Mouse (Mus musculus) layer of hippocampus, postnatal 14 days (tissue): Measurements from ENCODE around the gene Lyrm4. TPM values are rescaled to one million over a fixed set of nuclear protein-coding genes. Genes with fewer than 3 reads are reported as not detected.

Experiments used
- DNase-seq, 2 experiments: peaks; one replicate each; pipeline ENCODE4 v3.0.0; 2021 to 2022; ENCODE audit warnings: low spot score in 2 of 2, mixed read lengths in 1 of 2
- long read RNA-seq, 2 experiments: library from polyadenylated mRNA; stranded (forward); transcript quantifications; one replicate each; pipeline ENCODE4 v2.0.0; 2021
- total RNA-seq, 2 experiments: library from RNA; stranded (reverse); gene quantifications; 2 replicates each; pipeline ENCODE4 v1.2.3; 2021

Gene Lyrm4
- 10 to 100 TPM; 18.9 to 19.8 TPM for total RNA-seq
- long read RNA-seq, experiment 1, transcript Lyrm4-201 (3 exons, 2,086 nt), result major isoform, 14 of 18 reads
- long read RNA-seq, experiment 1, partial matches to known transcripts, result 0 of 18 reads
- long read RNA-seq, experiment 1, other reads (novel, unspliced or antisense), result 4 of 18 reads
- long read RNA-seq, experiment 2, transcript Lyrm4-201 (3 exons, 2,086 nt), result major isoform, 21 of 37 reads
- long read RNA-seq, experiment 2, partial matches to known transcripts, result 2 of 37 reads
- long read RNA-seq, experiment 2, other reads (novel, unspliced or antisense), result 14 of 37 reads

DNA sequence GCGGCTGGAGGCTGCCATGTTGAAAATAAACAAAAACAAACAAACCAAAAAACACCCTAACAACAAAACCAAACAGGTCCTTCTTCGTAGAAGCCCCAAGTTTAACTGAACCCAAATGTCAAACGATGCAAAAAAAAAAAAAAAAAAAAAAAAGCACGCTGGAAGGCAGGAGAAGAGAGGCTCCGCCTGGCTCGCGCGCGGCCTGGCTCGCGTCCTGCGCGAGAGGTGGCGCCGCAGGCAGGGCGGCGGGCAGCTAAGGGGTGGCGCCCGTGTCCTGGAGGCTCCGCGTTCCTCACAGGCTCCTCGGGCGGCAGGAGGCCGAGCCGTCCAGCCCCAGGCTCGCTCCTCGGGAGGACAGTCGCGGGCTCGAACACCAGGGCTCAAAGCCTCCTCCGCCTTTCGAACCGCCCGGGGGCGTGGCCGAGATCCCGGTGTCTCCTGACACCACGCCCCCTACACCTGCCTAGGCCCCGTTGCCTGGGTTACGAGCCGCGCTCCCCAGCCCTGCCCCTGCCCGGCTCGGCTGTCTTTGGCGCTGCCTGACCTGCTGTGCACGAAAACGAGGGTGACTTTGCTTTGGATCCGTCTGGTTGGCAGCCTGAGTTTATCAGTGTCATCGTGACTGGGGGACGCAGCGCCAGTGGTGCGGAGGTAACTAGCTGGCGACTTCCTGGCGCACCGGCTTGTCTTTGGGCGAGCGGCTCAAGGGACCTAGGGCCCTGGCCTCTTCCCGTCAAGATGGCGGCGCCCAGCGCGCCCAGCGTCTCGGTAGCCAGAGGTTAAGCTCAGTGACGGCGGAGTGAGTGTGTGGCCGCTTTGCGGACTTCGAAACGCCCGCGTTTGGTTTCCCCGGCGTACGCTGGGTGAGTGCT lies at the start of gene Lyrm4, which contains the start of gene Fars2:
TSS of gene Lyrm4 (minus strand) at position 384 of the 872 bp plus-strand sequence.
TSS of gene Fars2 (plus strand) at position 270 of the 872 bp plus-strand sequence.
- peak; percentile 96 to 99 for DNase-seq

DNA sequence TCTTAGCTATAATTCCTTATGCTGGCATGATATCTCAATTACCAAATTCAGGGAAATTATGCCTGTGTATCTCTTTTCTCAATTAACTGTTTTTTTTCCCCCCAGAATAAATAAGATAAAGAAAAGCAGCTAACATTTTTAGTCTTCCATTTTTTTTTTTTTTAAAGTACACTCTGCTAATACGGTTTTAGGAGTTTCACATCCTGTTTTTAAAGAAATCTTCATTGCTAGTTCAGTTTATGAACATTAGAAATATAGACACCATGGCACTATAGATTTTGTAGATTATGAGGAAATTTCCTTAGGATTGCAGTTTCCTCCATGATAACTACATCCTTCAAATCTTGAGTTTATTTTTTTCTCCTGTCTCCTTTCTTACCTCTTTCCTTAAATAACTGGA lies 46.6 kb upstream of the Lyrm4 start:
- DNase-seq, result no peak

GRCm38 (mm10) chr13:36163411-36163810 lies 46.1 kb upstream of the Lyrm4 start:
- no peak for DNase-seq

GRCm38 (mm10) chr13:36156340-36156931 lies 39.1 kb upstream of the Lyrm4 start:
- DNase-seq, result peak in 1 of 2 experiments; percentile 41

DNA sequence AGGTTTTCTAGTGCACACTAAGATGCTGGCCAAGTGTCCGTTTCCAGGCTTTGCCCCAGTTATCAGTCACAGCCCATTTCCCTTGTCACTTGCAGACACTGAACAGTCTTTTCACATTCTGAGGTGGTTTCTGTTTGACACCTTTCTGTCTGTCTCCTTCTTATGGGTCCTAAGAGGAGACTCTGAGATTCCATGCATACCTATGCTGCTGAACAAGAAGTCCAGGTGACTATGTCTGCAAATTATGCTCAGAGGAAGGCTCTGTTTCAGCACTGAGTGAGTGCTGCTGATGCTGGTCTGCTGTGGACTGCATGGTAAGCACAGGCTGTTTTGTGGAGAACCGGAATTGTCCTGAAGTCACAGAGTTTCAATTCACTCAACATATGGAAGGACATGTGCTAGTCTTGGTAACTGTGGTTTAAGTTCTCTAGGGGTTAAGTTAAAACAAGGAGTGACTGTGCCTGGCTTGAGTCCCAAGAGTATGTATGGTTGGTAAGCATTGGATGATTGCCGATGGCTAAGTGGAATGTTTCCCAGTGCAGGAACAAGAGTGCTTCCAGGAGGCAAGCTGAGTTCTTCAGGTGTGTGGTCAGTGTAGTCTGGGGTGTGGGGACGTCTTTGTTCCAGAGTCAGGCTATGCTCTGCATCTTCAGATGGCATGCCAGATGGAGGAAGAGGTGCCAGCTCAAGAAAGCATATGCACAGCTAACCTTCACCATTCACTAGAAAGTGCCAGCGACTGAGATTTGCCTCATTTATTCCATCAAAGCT lies 35.6 kb upstream of the Lyrm4 start:
- DNase-seq, result no peak

DNA sequence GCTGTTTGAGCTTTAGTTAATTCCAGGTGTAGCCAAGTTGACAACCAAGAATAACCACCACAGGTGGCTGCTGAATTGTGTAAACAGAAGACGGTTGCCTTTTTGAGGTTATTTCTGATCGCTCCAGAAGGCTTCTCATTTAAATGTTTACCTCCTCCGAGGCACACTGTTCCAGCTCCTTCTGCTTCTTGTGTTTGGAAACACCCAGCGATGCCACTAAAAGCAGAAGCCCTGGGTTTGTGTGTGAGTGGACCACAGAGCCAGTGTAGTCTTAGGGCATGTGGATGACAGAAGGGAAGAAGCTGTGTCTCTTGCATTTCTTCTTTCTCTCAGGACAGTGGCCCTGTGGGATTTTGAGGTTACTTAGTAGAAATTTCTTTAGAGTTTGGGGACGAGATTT lies 32.9 kb upstream of the Lyrm4 start:
- no peak for DNase-seq

DNA sequence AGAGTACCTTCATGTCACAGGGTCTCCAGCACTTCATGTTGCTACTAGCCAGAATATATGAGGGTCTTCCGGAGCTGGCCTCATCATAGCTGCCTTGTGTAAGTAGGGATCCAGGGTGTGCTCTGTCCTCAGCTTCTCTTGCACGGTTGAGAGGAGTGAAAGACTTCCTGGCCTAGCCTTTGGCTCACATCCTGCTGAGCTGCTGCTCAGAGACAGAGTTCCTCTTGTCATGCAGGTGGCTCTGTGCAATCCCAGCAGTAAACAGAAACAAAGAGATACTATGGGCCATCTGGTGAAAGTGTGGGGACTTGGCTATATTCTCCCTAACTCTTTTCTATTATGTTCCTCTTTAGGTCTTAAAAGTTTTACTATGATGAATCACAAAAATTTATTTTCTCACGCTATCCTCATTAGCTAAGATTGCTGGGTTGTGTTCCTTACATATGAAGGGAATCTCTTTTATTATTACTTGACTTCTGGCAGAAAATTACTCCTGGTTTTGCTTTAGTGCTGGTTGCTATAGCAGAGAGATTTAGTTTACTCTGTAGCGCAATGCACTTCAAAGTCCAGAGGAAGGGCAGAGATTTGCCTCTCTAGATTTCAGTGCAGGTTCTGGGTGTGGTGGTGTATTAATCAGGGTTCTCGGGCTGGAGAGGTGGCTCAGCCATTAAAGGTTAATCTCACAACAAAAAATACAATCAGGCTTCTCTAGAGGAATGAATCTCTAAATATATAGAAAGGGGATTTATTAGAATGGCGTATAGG lies 32.0 kb upstream of the Lyrm4 start:
- no peak for DNase-seq

DNA sequence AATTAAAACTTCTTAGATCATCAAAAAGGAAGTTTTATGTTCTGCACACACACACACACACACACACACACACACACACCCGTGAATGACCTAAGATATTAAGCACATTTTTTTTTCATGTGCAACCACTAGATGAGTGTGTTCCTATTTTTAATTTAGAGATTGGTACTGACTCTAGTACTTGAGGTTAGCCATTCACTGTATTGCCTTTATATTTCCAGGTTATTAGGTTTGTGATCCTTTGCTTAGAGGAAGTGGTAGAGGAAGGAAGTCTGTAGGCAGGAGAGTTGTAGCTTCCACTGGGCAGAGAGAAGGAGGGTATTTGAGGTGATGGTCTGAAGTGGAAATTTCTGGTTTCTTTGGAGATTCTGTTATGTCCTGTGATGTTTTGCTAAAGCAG lies 28.3 kb upstream of the Lyrm4 start:
- DNase-seq, result no peak

GRCm38 (mm10) chr13:36140247-36141016 lies 23.1 kb upstream of the Lyrm4 start:
- DNase-seq, result no peak

- DNase-seq, result no peak
Observed at GRCm38 (mm10) chr13:36139703-36140102, 22.4 kb upstream of the Lyrm4 start.

GRCm38 (mm10) chr13:36131992-36132649 lies 14.8 kb upstream of the Lyrm4 start:
- DNase-seq, result no peak

DNA sequence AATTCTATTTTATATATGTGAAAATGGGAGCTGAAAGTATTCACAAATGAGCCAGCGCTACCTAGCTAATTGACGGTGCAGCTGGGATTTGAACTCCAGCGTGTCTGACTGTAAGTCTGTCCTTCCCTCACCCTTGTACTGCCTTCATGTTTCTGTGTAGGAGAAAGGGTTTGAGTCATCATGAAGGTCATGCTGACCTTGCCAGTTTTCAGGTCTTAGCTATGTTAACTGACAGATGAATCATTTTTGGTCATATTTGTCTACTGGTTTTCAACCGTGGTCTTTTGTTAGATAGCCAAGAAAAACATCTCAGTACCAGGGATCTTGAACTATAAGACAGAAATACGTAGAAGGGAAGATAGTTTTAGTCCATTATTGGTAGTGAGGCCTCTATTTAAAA lies 14.1 kb upstream of the Lyrm4 start:
- DNase-seq, result no peak

DNA sequence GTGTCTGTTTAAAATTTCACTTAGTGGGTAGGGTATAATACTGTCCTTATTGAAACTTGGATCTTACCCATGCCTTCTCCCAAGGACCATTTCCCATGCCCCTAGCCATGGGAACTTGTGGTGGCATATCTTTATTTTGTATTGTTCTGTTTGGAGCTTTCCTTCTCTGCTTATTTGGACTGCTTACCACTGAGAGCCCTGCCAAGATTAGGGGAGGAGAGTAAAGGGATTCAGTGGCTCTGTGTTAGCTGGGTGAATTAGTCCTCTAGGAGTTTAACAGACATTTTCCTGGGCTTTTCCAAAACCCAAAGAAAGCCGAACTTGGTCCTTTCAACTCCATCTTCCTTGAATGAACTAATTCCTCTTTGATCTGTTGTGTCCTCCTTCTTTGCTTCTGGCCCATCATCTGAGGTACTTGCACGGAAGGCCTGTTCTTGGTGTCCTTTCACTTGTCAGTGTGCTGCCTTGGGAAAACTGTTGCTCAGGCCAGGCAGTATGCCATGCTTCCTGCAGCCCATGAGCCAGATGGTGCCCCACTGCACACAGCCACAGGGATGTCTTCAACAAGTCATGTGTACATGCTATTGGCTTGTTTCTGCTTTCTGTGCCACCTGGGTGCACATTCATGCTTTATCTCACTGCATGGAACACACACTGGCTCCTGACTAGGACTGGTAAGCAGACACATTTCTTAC lies 12.2 kb upstream of the Lyrm4 start:
- peak in 1 of 2 experiments; percentile 55 for DNase-seq

- no peak for DNase-seq
Observed at GRCm38 (mm10) chr13:36120606-36121005, 3.3 kb upstream of the Lyrm4 start.

- no peak for DNase-seq
Observed at GRCm38 (mm10) chr13:36119684-36120083, 2.4 kb upstream of the Lyrm4 start.

DNA sequence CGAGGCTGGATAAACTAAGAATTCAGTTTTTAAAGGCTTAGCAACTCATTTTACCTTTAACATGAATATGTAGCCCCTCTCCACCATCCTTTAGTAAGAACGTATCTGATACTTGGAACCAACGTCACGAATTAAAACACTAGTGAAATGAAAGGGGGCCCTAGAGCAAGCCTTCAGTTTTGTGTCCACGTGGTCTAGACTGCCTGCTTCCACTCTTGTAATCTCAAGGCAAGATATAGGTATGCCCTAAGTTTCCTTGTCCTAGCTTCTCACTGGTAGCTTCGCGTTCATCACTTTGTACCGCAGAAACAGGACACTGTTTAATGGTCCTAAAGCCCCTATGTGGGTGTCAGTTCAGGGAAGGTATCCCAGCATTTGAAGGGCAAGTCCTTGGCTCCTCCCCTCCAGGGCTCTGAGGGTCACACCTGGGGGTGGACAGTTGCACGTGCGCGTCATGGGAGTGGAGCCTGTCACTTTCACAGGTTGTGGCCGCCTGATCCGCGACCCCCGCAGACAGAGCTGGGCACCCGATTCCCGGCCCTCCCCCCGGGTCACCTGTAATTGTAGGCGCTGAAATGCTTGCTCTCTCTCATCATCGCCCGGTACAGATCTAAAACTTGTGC lies 695 bp downstream of the Lyrm4 start:
- DNase-seq, result peak; percentile 22 to 29

DNA sequence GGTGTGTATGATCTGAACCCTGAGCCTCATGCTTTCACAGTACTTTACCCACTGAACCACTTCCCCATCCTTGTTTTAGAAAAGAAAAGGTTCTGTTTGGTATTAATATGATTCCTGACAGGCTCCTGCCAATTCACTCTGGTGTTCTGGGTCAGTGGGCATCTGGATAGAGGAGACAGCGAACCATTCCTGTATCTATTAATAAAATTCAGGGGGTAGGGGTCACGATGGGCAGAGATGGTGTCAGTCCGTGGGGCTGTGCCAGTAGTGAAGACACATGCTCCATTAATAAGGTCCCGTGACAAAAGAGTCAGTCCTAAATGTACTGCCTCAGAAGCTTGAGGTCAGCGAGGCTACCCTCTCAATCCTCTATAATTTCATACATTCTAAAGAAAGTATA lies 4.1 kb downstream of the Lyrm4 start:
- DNase-seq, result no peak

GRCm38 (mm10) chr13:36111331-36111730 lies 6.0 kb downstream of the Lyrm4 start:
- no peak for DNase-seq
